Mouse (Mus musculus) hindbrain, embryonic 12.5 days (tissue): ENCODE measurements at regions not wholly inside any gene's neighbourhood (a gene's known extent, or its start where the extent isn't known, plus 50 kb on each side); places are given as distances from the start of the nearest gene placed in this dataset.

Source experiments
- ATAC-seq: fragments of 200-750 bp; cut with Nextera tagmentation; 2 replicates; pipeline ENCODE4 v1.8.0; 2017; ENCODE audit warnings: moderate TSS enrichment; ENCODE audit not compliant: low FRiP score
- H3K27ac ChIP-seq: fragments of 300-500 bp; sonication (generic); 2 replicates; pipeline ENCODE4 v1.5.1; 2016; ENCODE audit warnings: mild to moderate bottlenecking
- H3K27me3 ChIP-seq: fragments of 300-500 bp; sonication (generic); 2 replicates; pipeline ENCODE4 v1.6.1; 2016; ENCODE audit warnings: mild to moderate bottlenecking
- H3K36me3 ChIP-seq: fragments of 300-500 bp; sonication (generic); 2 replicates; pipeline ENCODE4 v1.6.1; 2016; ENCODE audit warnings: mild to moderate bottlenecking
- H3K4me1 ChIP-seq: fragments of 300-500 bp; sonication (generic); 2 replicates; pipeline ENCODE4 v1.6.1; 2016
- H3K4me2 ChIP-seq: fragments of 300-500 bp; sonication (generic); replicated peaks from 2 replicates; pipeline ENCODE4 v1.6.1; 2016; ENCODE audit warnings: mild to moderate bottlenecking
- H3K4me3 ChIP-seq: fragments of 300-500 bp; sonication (generic); 2 replicates; pipeline ENCODE4 v1.5.1; 2016; ENCODE audit warnings: mild to moderate bottlenecking
- H3K9ac ChIP-seq: fragments of 300-500 bp; sonication (generic); 2 replicates; pipeline ENCODE4 v1.6.1; 2016; ENCODE audit warnings: mild to moderate bottlenecking, moderate library complexity
- H3K9me3 ChIP-seq: fragments of 300-500 bp; sonication (generic); replicated peaks from 2 replicates; pipeline ENCODE4 v1.6.1; 2016; ENCODE audit warnings: mild to moderate bottlenecking
- WGBS: fragments of 180-500 bp; shearing (Covaris S2); methylation state at CpG from one replicate; pipeline ENCODE4 v1.1.7; 2016; 5-methylcytosine and 5-hydroxymethylcytosine counted together

- no peak overlapping the region for H3K27ac ChIP-seq
- H3K9me3 ChIP-seq: no peaks in the 10 kb centered on the region
- no peak overlapping the region for H3K4me2 ChIP-seq
- no peak for ATAC-seq
- H3K27me3 ChIP-seq: no peaks in the 10 kb centered on the region
- peaks cover 18% of the 10 kb centered on the region for H3K4me1 ChIP-seq
- 64% methylated on average over 7 of the region's 7 CpGs for WGBS
- no peak overlapping the region for H3K4me3 ChIP-seq
- H3K9ac ChIP-seq: no peak overlapping the region
- H3K36me3 ChIP-seq: no peaks in the 10 kb centered on the region
Measured at GRCm38 (mm10) chr2:45181552-45181951, 64.4 kb upstream of the Zeb2 start.

GRCm38 (mm10) chr2:45178849-45179453 lies 61.8 kb upstream of the Zeb2 start:
- Histone ChIP-seq H3K27ac (no peak overlapping the region), H3K27me3 (no peaks in the 10 kb centered on the region), H3K4me2 (no peak overlapping the region), H3K36me3 (no peaks in the 10 kb centered on the region), H3K9me3 (no peaks in the 10 kb centered on the region; the same call in 1 of the 2 replicates), H3K9ac (no peak overlapping the region), H3K4me3 (no peak overlapping the region), H3K4me1 (peaks cover 4% of the 10 kb centered on the region)
- no peak for ATAC-seq
- WGBS: 96% methylated on average over 1 of the region's 1 CpGs

- Histone ChIP-seq H3K9me3 (no peaks in the 10 kb centered on the region; the same call in 1 of the 2 replicates), H3K36me3 (no peaks in the 10 kb centered on the region), H3K27me3 (no peaks in the 10 kb centered on the region), H3K4me2 (no peak overlapping the region), H3K27ac (no peak overlapping the region), H3K4me3 (no peak overlapping the region), H3K9ac (no peak overlapping the region), H3K4me1 (peaks cover 15% of the 10 kb centered on the region)
- ATAC-seq: no peak
- 82% methylated on average over 8 of the region's 8 CpGs for WGBS
Measured at GRCm38 (mm10) chr2:45172382-45172781, 55.2 kb upstream of the Zeb2 start.

- Histone ChIP-seq H3K36me3 (no peaks in the 10 kb centered on the region), H3K4me2 (no peak overlapping the region), H3K4me1 (peaks cover 15% of the 10 kb centered on the region), H3K27me3 (no peaks in the 10 kb centered on the region), H3K4me3 (no peak overlapping the region), H3K9ac (no peak overlapping the region), H3K9me3 (no peaks in the 10 kb centered on the region; the same call in 1 of the 2 replicates), H3K27ac (no peak overlapping the region)
- 59% methylated on average over 12 of the region's 12 CpGs for WGBS
- ATAC-seq: no peak
Measured at GRCm38 (mm10) chr2:45171520-45172173, 54.5 kb upstream of the Zeb2 start.

- Histone ChIP-seq H3K9me3 (no peaks in the 10 kb centered on the region; the same call in 1 of the 2 replicates), H3K27ac (no peak overlapping the region), H3K4me3 (no peak overlapping the region), H3K27me3 (no peaks in the 10 kb centered on the region), H3K4me1 (peaks cover 15% of the 10 kb centered on the region), H3K4me2 (no peak overlapping the region), H3K36me3 (no peaks in the 10 kb centered on the region), H3K9ac (no peak overlapping the region)
- WGBS: 63% methylated on average over 3 of the region's 3 CpGs
- no peak for ATAC-seq
Measured at GRCm38 (mm10) chr2:45170272-45170671, 53.1 kb upstream of the Zeb2 start.

- 43% methylated on average over 9 of the region's 9 CpGs for WGBS
- no peak overlapping the region for H3K27ac ChIP-seq
- peaks cover 15% of the 10 kb centered on the region for H3K4me1 ChIP-seq
- no peak overlapping the region for H3K9ac ChIP-seq
- no peaks in the 10 kb centered on the region for H3K36me3 ChIP-seq
- no peak overlapping the region for H3K4me2 ChIP-seq
- ATAC-seq: no peak; the same call in 1 of the 2 replicates
- H3K9me3 ChIP-seq: no peaks in the 10 kb centered on the region
- no peaks in the 10 kb centered on the region for H3K27me3 ChIP-seq
- no peak overlapping the region for H3K4me3 ChIP-seq
Measured at GRCm38 (mm10) chr2:45169429-45170070, 52.4 kb upstream of the Zeb2 start.

GRCm38 (mm10) chr2:45168606-45169005 lies 51.4 kb upstream of the Zeb2 start:
- 89% methylated on average over 3 of the region's 3 CpGs for WGBS
- Histone ChIP-seq H3K9me3 (no peaks in the 10 kb centered on the region), H3K27ac (no peak overlapping the region), H3K4me3 (no peak overlapping the region), H3K4me1 (peaks cover 15% of the 10 kb centered on the region), H3K9ac (no peak overlapping the region), H3K27me3 (no peaks in the 10 kb centered on the region), H3K36me3 (no peaks in the 10 kb centered on the region), H3K4me2 (no peak overlapping the region)
- no peak for ATAC-seq
